Mouse (Mus musculus) heart, embryonic 11.5 days (tissue): Measurements from ENCODE around the gene Zbtb1. TPM values are rescaled to one million over a fixed set of nuclear protein-coding genes. Genes with fewer than 3 reads are reported as not detected.
"Not testable (repeated sequence)": the region's sequence is repeated elsewhere in the genome, so short reads cannot be mapped to it uniquely, and the experiment has no call there.

ENCODE experiments used
- ATAC-seq: fragments of 200-750 bp; cut with Nextera tagmentation; replicated peaks from 2 replicates; pipeline ENCODE4 v1.8.0; 2017; ENCODE audit warnings: moderate library complexity; ENCODE audit not compliant: insufficient number of reproducible peaks, low FRiP score, low TSS enrichment
- H3K27ac ChIP-seq: fragments of 300-500 bp; sonication (generic); 2 replicates; pipeline ENCODE4 v1.5.1; 2014; ENCODE audit warnings: mild to moderate bottlenecking, low read depth, low read length
- H3K27me3 ChIP-seq: fragments of 300-500 bp; sonication (generic); 2 replicates; pipeline ENCODE4 v1.6.1; 2014; ENCODE audit warnings: mild to moderate bottlenecking, low read length, mixed read lengths; ENCODE audit not compliant: control insufficient read depth, insufficient read depth
- H3K36me3 ChIP-seq: fragments of 300-500 bp; sonication (generic); 2 replicates; pipeline ENCODE4 v1.6.1; 2014; ENCODE audit warnings: mild to moderate bottlenecking, low read length, moderate library complexity, mixed read lengths; ENCODE audit not compliant: control insufficient read depth, insufficient read depth
- H3K4me1 ChIP-seq: fragments of 300-500 bp; sonication (generic); 2 replicates; pipeline ENCODE4 v1.6.1; 2014; ENCODE audit warnings: low read length; ENCODE audit not compliant: control insufficient read depth, insufficient read depth
- H3K4me2 ChIP-seq: fragments of 300-500 bp; sonication (generic); 2 replicates; pipeline ENCODE4 v1.6.1; 2014; ENCODE audit warnings: mild to moderate bottlenecking, moderate library complexity
- H3K4me3 ChIP-seq: fragments of 300-500 bp; sonication (generic); 2 replicates; pipeline ENCODE4 v1.5.1; 2014; ENCODE audit warnings: low read depth, low read length
- H3K9ac ChIP-seq: fragments of 300-500 bp; sonication (generic); 2 replicates; pipeline ENCODE4 v1.6.1; 2014; ENCODE audit warnings: mild to moderate bottlenecking, low read depth, low read length, moderate library complexity
- H3K9me3 ChIP-seq: fragments of 300-500 bp; sonication (generic); replicated peaks from 2 replicates; pipeline ENCODE4 v1.6.1; 2016; ENCODE audit warnings: low read length; ENCODE audit not compliant: control insufficient read depth
- WGBS: fragments of 180-500 bp; shearing (Covaris S2); extraction: QIAGEN DNeasy Blood & Tissue Kit; methylation state at CpG from one replicate; pipeline ENCODE4 v1.1.7; 2014; ENCODE audit not compliant: insufficient replicate concordance; 5-methylcytosine and 5-hydroxymethylcytosine counted together
- polyA plus RNA-seq: library from polyadenylated mRNA; unstranded; fragments of >200 nt; fragmentation: Nextera tagmentation; extraction: Ambion mirVana; gene quantifications from 2 replicates; pipeline ENCODE4 v1.2.1, GENCODE M21; 2014

Gene Zbtb1
- polyA plus RNA-seq, 1 experiment from 2014 or later = 10.5 TPM

GRCm38 (mm10) chr12:76430879-76431406, 60.9 kb downstream of the Zbtb1 start:
- Histone ChIP-seq H3K4me2 (no peak overlapping the region), H3K27ac (peak overlapping the region; percentile 12; the same call in 1 of the 2 replicates)
- WGBS = 30% methylated on average over 5 of the region's 5 CpGs

DNA sequence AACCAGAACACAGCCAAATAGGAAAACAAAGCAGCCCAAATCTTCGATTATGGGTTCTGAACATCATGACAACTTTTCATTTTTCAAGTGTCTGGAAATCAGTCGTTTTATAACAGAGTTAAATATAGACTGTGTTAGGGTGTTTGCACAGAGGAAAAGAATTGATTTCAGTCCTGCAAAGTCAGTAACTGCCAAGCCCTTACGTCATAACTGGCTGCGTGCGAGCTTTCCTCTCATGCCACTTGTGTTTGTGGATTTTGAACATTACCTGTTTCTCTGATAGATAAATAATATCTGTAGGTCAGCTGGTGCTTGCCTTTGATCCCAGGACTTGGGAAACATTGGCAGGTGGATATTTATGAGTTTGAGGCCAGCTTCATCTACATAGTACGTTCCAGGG, 61.4 kb downstream of the Zbtb1 start:
- no peaks in the 10 kb centered on the region for H3K36me3 ChIP-seq
- peaks cover 5% of the 10 kb centered on the region; the same call in 1 of the 2 replicates for H3K4me1 ChIP-seq
- H3K4me3 ChIP-seq = no peak overlapping the region
- H3K9ac ChIP-seq = no peak overlapping the region
- 83% methylated on average over 6 of the region's 6 CpGs for WGBS
- no peak for ATAC-seq
- H3K27me3 ChIP-seq = peaks cover 8% of the 10 kb centered on the region
- no peaks in the 10 kb centered on the region for H3K9me3 ChIP-seq
- H3K4me2 ChIP-seq = no peak overlapping the region
- no peak overlapping the region for H3K27ac ChIP-seq

More at GRCm38 (mm10) chr12:76430879-76431406, 60.9 kb downstream of the Zbtb1 start:
- no peak overlapping the region for H3K9ac ChIP-seq
- no peaks in the 10 kb centered on the region for H3K9me3 ChIP-seq
- H3K4me1 ChIP-seq = peaks cover 5% of the 10 kb centered on the region; the same call in 1 of the 2 replicates
- peaks cover 7% of the 10 kb centered on the region for H3K27me3 ChIP-seq
- ATAC-seq = no peak
- H3K4me3 ChIP-seq = no peak overlapping the region
- H3K36me3 ChIP-seq = no peaks in the 10 kb centered on the region

- H3K27ac ChIP-seq = 0 out of 2 replicates have a peak overlapping the region, but pooled peaks have one; percentile 25
- H3K4me2 ChIP-seq = peak overlapping the region; percentile 78
- no peak for ATAC-seq
Measured at GRCm38 (mm10) chr12:76434111-76434510, 64.0 kb downstream of the Zbtb1 start.

GRCm38 (mm10) chr12:76435084-76435483, 65.0 kb downstream of the Zbtb1 start:
- Histone ChIP-seq H3K4me3 (peak overlapping the region; percentile 42), H3K27me3 (peaks cover 10% of the 10 kb centered on the region), H3K4me1 (peaks cover 5% of the 10 kb centered on the region; the same call in 1 of the 2 replicates), H3K36me3 (no peaks in the 10 kb centered on the region), H3K4me2 (peak overlapping the region; percentile 78), H3K27ac (no peak overlapping the region), H3K9me3 (no peaks in the 10 kb centered on the region), H3K9ac (peak overlapping the region; percentile 71)
- WGBS = 4% methylated on average over 17 of the region's 17 CpGs
- ATAC-seq = 0 out of 2 replicates have a peak, but pooled peaks have one; percentile 52

More at GRCm38 (mm10) chr12:76434111-76434510, 64.0 kb downstream of the Zbtb1 start:
- no peak overlapping the region for H3K4me3 ChIP-seq
- peaks cover 10% of the 10 kb centered on the region for H3K27me3 ChIP-seq
- H3K36me3 ChIP-seq = no peaks in the 10 kb centered on the region
- no peaks in the 10 kb centered on the region for H3K9me3 ChIP-seq
- no peak overlapping the region; the same call in 1 of the 2 replicates for H3K9ac ChIP-seq
- WGBS = 19% methylated on average over 7 of the region's 7 CpGs
- H3K4me1 ChIP-seq = peaks cover 5% of the 10 kb centered on the region; the same call in 1 of the 2 replicates

- peak overlapping the region; percentile 78 for H3K4me2 ChIP-seq
- no peak overlapping the region for H3K9ac ChIP-seq
- no peak overlapping the region for H3K4me3 ChIP-seq
- no peak overlapping the region for H3K27ac ChIP-seq
- H3K36me3 ChIP-seq = no peaks in the 10 kb centered on the region
- H3K9me3 ChIP-seq = no peaks in the 10 kb centered on the region
- H3K27me3 ChIP-seq = peaks cover 10% of the 10 kb centered on the region
- WGBS = 37% methylated on average over 8 of the region's 8 CpGs
- no peak for ATAC-seq
- peaks cover 5% of the 10 kb centered on the region; the same call in 1 of the 2 replicates for H3K4me1 ChIP-seq
Measured at GRCm38 (mm10) chr12:76435549-76435948, 65.5 kb downstream of the Zbtb1 start.

GRCm38 (mm10) chr12:76443488-76443887, 73.4 kb downstream of the Zbtb1 start:
- not testable (repeated sequence) for H3K4me2 ChIP-seq, H3K27ac ChIP-seq, H3K9ac ChIP-seq, H3K4me3 ChIP-seq, ATAC-seq, H3K27me3 ChIP-seq, H3K9me3 ChIP-seq, H3K4me1 ChIP-seq, H3K36me3 ChIP-seq
- 75% methylated on average over 6 of the region's 6 CpGs for WGBS

GRCm38 (mm10) chr12:76444359-76444772, 74.3 kb downstream of the Zbtb1 start:
- Histone ChIP-seq H3K4me3 (peak overlapping the region; percentile 14), H3K9ac (peak overlapping the region; percentile 10; the same call in 1 of the 2 replicates), H3K27me3 (no peaks in the 10 kb centered on the region), H3K4me1 (no peaks in the 10 kb centered on the region), H3K9me3 (no peaks in the 10 kb centered on the region), H3K4me2 (peak overlapping the region; percentile 38), H3K36me3 (no peaks in the 10 kb centered on the region), H3K27ac (no peak overlapping the region)
- WGBS = 51% methylated on average over 10 of the region's 10 CpGs
- no peak for ATAC-seq

DNA sequence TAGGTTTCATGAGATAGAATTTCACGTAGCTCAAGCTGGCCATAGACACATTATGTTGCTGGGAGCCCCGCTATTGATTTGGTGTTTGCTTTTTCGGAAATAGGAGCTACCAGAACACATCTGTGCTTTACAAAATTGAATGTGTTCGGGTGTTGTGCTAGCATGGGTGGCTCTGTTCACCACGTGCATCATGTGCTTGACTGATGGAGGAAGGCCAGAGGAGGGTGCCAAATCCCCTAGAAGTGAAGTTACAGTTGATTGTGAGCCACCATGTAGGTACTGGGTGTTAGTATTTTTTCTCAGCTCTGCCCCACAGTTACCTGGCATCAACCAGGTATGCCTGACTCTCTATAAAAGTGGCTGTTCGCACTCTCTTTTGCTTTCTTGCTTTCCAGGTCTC, 74.8 kb downstream of the Zbtb1 start:
- 73% methylated on average over 6 of the region's 6 CpGs for WGBS
- Histone ChIP-seq H3K9me3 (no peaks in the 10 kb centered on the region), H3K4me3 (peak overlapping the region; percentile 14; the same call in 1 of the 2 replicates), H3K36me3 (no peaks in the 10 kb centered on the region), H3K27me3 (no peaks in the 10 kb centered on the region), H3K27ac (no peak overlapping the region), H3K4me2 (peak overlapping the region; percentile 38), H3K4me1 (no peaks in the 10 kb centered on the region), H3K9ac (no peak overlapping the region)
- no peak for ATAC-seq

- Histone ChIP-seq H3K4me1 (no peaks in the 10 kb centered on the region), H3K27me3 (no peaks in the 10 kb centered on the region), H3K36me3 (no peaks in the 10 kb centered on the region), H3K27ac (no peak overlapping the region), H3K4me3 (no peak overlapping the region), H3K9ac (no peak overlapping the region), H3K9me3 (no peaks in the 10 kb centered on the region), H3K4me2 (no peak overlapping the region)
- ATAC-seq = no peak
- 92% methylated on average over 11 of the region's 11 CpGs for WGBS
Measured at GRCm38 (mm10) chr12:76446201-76446600, 76.1 kb downstream of the Zbtb1 start.
